Mouse (Mus musculus) liver, postnatal 0 days (tissue): ENCODE data around the gene Jade1.

ENCODE experiments used
- CTCF ChIP-seq: sonication (generic); IDR thresholded peaks from 2 replicates; pipeline ENCODE4 v1.5.1; 2016; ENCODE audit warnings: antibody characterized with exemption, low read depth
- EP300 ChIP-seq: IDR thresholded peaks from 2 replicates; pipeline ENCODE4 v1.6.1; 2016; ENCODE audit warnings: antibody characterized with exemption, low read depth, mild to moderate bottlenecking

GRCm38 (mm10) chr3:41563211-41563931 lies 7.8 kb downstream of the Jade1 start:
- peak; percentile 76 for TF ChIP-seq CTCF
- no peak for TF ChIP-seq EP300
